Mouse (Mus musculus) urinary bladder, postnatal 10 days (tissue): ENCODE results near the gene Tmem63b.
"Not testable (repeated sequence)": the region's sequence is repeated elsewhere in the genome, so short reads cannot be mapped to it uniquely, and the experiment has no call there.

Source experiments
- DNase-seq: peaks from one replicate; pipeline ENCODE4 v3.0.0; 2022; ENCODE audit warnings: low spot score

The Tmem63b gene

DNA sequence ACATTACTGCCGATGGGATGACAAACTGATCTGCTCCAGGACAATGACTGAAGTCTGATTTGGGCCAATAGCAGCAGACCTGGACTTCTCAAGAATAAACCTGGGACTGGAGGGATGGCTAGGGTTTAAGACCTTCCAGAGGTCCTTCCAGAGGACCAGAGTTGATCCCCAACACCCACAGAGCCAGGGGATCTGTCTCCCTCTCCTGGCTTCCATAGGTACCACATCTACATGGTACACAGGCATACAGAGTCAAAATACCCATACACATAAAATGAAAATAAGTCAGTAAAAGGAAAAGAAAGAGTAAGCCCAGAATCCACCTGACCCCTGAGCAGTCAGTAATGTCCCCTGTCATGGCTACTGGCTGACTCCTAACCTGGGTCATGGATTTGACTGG lies 14.9 kb downstream of the Tmem63b start:
- DNase-seq, result no peak

DNA sequence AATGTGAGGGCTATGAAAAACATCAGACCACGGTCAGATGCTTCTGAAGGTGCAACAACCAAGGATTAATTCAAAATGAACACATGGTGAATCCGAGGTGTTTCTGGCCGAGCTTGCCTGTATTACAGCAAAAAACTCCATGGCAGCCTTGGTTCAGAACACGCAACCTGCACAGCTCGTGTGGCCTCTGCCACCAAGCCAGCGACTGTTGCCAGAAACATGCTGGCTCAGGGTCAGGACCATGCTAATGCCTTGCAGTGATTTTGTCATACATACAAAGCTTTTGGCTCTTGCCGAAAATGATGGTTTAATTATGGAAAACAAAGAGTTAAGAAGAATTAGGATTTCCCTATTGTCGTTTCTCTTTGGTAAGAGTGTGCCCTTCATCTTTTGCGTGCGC lies 18.7 kb downstream of the Tmem63b start:
- DNase-seq, result no peak

DNA sequence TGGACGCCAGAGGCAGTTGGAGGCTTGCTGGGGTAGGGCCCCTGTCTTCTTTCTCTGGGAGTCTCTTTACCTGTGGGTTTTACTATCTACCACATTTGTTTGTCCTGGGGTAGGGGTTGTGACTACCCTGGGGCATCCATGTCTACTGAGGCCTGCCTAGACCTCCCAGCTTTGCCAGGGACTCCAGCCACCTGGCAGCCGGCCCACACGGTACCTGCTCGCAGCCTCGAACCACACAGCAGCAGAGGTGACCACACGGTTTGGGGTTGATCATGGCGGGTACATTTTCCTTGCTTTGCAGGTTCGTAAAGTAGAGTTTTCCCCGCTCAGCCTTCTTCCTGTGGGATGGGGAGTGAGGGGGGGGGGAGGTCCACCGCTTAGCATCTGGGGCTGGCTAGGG lies 19.2 kb downstream of the Tmem63b start:
- DNase-seq, result no peak

DNA sequence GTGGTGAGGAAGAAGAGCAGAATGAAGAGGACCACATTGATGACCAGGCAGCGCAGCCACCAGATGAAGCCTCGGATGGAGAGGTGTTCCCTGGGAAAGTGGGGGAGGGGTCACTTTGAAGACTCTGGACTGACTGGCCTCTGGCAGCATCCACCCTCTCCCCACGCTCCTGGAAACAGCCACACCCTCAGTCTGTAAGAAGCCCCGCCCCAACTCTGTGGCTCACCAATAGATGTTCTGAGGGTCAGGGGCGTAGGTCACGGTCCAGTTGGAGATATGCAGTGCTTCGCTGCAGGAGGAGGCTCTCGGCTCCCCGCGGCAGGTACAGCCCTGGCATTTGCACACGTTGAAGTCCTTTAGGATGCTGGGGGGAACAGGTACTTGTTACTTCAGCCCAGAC lies 20.6 kb downstream of the Tmem63b start:
- DNase-seq, result no peak

DNA sequence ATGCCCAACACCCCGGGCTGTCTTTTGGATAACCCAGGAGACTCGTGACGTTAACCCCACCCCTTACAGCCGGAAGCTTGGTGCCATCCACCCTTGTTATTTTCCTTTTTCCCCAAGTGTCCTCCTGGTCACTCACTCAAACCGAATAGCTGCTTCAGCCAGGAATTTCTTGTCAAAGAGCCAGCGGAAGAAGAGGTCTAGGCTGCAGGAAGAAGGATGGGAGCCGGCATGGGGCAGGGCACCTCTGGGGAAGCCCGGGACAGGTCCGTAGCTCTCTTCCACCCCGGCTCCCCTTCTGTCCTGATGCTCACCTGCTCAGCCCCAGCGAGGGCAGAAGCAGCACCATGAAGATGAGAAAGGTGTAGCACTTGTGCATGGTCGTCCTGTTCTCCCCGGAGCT lies 22.1 kb downstream of the Tmem63b start:
- DNase-seq, result no peak

DNA sequence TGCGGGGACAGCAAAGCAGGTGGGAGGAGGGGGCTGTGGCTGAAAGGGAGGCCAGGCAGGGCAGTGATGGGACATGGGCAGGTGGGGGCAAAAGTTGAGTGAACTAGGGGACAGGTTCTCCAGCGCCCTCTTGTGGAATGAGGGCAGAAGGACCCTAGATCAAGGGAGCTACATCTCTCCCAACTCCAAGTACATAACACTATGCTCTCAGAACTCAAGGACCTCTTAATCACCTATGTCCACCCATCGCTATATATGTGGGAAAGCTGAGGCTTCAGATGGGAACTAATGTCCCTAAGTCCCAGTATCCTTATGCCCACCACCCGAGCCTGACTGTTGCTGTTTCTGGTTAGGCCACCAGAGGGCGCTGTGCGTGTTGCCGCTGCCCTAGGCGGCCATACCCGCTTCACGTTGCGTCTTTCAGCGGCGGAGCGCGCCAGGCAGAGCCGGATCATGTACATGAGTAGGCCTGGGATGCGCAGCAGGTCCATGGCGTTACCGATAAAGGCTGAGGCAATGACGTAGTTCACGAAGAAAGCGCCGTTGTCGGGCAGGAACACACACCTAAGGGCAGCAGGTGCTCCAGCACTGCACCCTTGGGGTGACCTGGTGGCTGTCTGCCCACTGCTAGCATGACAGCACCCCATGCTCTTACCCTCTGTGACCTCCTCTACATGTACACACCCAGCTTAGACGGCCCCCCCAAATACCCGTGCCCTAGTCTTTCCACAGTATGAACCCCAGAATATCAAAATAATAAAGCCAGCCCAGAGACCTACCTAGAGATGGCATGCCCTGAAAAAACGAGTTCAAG lies 23.4 kb downstream of the Tmem63b start:
- no peak for DNase-seq

DNA sequence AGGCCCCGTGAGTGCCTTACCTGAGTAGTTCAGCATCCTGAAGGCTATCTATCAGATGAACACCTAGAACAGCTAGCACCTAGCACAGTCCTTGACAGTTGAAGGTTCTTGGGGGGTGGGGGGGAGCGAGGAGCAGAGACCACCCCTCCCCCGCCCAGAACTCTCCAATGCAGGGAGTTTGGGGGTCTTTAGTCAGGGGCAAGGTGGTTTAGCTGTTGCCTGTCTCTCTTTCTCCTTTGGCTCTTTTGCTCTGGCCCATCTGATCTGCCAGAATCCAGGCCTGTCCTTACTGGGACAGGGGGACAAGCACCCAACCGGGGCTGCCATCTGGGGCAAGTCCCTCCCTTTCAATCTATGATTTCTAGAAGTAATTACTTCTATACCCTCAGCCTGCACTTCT lies 27.5 kb downstream of the Tmem63b start, which contains the start of gene Capn11:
TSS of gene Capn11 (minus strand) at position 101 of the 400 bp plus-strand sequence.
- DNase-seq, result no peak

DNA sequence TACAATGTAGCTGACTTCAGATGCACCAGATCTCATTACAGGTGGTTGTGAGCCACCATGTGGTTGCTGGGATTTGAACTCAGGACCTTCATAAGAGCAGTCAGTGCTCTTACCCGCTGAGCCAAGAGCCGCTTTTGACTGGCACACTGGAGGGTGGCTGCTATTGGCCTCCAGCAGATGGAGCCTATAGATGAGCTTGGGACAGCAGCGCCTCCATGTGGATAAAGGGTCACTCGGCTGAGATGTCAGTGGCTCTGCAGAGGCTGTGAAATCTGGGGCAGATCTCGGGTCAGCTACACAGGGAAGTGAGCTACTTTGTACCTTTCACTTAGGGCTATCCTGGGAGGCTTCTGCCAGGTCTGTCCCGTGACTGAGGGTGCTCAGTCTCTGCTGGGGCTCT lies 30.9 kb downstream of the Tmem63b start:
- DNase-seq, result no peak

DNA sequence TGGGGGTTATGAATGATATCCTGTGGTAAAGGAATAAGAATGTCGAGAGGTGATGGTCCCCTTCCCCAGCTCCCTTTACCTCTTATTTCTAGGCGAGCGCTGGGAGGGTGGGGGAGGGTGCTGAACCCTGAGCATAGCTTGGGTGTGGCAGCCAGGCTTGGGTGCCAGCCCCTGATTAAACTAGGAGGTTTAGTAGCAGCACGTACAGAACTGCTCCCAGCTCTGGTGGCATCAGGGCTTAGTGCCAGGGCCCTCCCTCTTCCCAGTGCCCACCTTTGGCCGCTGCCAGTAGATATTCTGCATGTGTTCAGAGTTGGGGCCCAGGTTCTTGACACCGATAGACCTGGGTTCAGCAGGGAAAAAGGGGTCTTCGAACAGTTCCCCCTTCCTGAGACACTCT lies 33.5 kb downstream of the Tmem63b start:
- DNase-seq, result no peak

DNA sequence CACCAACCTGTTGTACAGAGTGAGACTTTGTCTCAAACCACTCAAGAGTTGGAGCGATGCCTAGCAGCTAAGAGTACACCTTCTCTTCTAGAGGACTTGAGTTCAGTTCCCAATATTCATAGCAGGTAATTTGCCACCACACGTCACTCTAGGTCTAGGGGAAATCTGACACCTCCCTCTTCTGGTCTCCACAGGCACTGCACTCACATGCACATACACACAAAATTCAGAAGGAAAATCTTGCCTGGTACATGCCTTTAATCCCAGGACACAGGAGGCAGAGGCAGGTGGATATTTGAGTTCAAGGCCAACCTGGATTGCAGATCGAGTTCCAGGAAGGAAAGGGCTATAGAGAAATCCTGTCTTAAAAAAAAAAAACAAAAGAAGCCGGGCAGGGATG lies 42.5 kb downstream of the Tmem63b start:
- DNase-seq, result no peak

DNA sequence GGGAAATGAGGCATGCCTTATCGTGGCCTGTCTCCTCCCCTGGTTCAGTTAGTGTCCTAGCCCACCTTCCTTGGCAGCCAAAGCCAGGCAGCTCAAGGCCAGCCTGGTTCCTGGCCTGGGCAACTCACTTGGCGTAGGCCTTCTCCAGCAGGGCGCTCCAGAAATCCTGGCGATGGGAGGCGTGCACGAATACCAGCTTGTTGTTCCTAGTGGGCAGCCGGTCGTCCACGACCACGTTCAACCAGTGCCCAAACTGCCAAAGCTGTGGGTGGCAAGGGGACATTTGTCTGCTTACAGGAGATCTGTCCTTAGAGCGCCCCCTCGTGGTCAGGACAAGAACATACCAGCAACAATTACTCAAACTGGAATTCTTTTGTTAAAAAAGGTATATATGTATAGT lies 44.0 kb downstream of the Tmem63b start:
- DNase-seq, result no peak

DNA sequence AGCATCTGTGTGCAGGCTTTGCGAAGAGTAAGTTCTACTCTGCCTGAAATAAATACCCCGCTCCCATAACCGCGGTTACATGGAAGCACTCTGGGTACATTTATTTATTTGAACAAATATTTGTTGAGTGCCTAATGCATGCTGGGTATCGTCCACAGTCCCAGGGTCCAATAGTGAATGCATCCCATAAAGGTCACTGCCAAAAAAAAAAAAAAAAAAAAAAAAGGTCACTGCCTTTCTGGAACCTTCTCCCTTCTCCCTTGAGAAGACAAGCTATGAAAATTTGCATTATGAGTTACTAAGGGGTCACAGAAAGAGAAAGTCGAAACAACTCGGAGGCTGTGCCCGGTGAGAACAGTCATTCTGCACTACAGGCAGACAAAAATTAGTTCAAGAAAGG lies 44.7 kb downstream of the Tmem63b start:
- DNase-seq, result no peak

DNA sequence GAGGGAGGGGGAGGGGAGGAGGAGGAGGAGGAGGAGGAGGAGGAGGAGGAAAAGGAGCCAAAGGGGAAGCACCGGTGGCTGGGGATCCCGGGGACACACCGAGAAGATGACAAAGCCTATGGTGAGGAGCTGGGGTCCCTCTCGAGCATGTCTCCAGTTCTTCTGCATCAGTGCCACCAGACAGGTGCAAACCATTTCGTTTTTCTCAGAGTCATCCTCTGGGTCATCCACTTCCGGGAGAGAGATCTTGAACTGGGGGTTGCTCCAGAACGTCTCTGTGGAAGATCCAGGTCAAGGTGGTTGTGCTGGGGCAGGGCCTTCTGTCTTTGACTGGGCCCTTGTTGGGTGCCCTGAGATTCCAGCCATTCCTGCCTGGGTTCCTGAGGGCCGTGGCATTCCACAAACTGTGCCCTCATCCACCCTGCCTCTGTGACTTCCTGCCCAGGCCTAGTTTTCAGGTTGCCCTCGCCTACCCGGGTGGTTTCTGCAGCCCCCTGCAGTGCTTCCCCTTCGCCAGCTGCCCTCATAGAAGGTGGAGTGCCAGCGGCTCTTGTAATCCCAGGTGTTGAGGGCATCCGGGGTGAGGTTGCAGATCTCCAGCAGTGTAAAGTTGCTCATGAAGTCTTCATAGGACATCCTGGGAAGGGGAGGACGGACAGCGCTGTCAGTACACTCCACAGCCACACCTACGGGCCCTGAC lies 48.0 kb downstream of the Tmem63b start:
- no peak for DNase-seq

DNA sequence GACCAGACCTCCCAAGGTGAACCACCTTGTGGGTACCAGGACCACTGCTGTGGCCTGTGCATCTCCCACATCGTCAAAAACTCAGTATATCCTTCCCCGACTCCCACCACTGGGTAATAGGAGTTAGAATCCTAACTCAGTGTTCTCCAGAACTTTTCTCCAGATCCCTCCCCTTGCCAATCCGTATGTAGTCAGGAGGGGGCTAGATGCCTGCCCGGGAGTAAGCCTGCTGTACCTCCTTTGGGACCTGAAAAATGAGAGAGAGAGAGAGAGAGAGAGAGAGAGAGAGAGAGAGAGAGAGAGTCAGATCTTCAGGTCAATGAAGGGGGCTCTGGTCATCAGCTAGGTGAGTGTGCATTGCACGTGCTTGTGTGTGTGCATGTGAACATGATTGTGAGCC lies 52.7 kb downstream of the Tmem63b start:
- no peak for DNase-seq

DNA sequence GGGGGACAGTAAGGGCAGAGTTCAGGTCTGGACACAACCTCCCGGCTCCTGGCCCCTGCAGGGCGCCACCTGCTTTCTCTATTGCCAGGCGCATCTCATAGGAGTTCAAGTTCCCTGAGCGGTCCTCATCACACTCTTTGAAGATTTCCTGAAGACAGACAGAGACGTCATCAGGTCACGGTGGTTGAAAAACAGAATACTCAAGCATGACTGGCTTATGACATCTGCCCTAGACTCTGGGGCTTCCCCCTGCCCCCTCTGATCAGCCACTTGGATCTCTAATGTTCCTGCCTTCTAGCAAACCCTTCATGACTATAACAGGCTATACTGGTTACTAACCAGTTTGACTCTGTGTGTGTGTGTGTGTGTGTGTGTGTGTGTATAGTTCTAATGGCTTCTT lies 54.8 kb downstream of the Tmem63b start:
- DNase-seq, result no peak

DNA sequence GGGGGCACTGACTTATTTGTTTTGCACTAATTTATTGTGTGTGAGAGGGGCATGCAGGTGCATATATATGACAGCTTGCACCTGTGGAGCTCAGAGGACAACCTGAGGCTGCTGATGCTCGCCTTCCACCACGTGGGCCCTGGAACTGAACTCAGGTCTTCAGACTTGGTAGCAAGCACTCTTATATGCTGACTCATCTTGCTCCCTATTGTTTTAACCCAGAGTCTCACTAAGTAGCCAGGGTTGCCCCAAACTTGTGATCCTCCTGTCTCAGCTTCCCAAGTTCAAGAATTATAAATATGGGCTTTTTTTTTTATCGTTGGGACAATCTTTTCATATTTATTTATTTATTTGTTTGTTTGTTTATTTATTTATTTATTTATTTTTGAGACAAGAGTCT lies 55.7 kb downstream of the Tmem63b start:
- no peak for DNase-seq

DNA sequence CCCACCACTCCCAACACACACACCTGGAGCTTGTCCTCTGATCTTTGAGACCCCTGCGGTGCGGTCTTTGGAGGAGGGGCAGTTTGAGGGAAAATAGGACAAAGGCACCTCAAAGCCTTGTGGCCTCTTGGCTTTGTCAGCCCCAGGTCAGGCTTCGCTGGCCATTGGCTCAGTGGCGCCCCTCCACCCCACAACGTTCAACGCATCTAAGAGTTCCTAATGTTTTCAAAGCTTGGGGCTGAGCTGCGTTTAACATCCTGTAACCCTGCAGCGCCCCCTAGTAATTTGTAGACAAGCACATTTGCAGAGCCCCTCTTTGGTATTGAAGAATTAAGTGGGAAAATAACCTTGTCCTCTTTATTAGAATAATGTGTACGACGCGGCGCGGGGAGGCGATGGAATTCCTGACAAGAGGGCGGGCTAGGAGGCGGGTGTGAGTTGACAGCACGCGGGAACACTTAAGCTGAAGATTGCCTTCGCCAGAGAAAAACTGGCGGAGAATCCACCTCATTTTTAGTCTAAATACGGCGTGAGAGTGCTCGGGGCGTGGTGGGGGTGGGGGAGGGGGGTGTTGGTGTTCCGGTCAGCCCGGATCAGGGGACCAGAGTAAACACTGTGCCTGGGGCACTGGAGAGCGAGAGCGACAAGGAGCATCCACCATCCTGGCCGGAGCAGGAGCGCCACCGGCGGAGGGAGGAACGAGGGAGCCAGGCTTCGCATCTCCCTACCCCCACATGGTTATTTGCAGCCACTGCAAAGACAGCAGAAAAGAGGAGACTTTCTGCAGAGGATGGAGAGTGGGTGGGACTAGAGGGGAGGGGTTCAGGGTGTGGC lies 56.6 kb downstream of the Tmem63b start:
- peak; percentile 41 for DNase-seq

DNA sequence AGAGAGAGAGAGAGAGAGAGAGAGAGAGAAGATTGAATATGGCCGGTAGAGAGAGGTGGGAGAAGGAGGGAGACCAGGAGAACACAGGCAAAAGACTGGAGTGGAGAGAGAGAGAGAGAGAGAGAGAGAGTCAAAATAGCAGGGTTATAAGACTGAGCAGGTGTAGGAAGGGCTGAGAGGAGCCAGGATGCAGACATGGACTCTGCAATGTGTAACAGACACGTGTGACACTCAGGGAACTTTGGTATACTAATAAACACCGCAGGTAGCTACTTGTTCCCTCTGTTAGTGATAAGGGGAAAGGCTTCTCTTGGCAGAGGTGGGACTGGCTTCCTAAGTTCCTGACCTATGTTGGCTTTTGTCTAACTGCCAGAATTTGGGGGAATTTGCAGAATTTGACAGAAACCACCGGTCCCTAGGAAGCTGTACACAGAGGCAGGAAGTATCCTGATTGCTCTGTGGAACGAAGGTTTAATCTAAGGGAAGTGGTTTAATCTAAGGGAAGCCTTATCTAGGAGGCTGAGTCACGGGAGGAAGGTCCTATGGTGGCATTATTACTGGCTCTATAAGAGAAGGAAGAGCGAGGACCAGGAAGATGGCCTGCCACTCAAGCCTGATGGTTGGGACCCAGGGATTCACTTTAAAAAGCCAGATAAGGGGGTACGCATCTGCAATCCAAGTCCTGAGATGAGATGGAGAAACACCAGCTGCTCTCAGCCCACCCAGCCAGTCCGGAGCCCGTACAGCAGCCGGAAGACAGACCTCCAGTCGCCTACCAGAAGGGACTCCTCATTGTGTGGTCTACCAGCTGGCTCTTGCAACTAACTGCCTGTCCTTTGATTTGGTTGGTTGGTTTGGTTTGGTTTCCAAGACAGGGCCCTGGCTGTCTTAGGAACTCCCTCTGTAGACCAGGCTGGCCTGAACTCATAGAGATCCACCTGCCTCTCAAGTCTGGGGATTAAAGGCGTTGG lies 57.5 kb downstream of the Tmem63b start:
- DNase-seq, result no peak

DNA sequence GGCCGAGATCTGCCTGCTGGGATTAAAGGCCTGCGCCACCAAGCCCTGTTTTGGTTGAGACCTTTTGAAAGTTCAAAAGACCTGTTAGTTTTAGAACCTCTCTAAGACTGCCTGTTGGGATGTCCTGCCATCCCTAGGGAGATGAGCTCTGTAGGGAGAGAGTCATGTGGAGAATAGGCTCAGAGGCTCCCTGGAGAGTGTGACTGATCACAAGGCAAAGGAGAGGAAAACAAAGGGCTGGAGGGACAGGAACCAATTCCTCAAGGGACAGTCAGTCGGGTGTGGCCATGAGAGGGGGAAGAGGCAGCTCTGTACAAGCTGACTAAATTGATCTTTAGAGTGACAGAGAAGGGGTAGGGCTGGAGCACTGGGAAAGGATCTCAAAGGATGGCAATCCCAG lies 58.5 kb downstream of the Tmem63b start:
- no peak for DNase-seq

DNA sequence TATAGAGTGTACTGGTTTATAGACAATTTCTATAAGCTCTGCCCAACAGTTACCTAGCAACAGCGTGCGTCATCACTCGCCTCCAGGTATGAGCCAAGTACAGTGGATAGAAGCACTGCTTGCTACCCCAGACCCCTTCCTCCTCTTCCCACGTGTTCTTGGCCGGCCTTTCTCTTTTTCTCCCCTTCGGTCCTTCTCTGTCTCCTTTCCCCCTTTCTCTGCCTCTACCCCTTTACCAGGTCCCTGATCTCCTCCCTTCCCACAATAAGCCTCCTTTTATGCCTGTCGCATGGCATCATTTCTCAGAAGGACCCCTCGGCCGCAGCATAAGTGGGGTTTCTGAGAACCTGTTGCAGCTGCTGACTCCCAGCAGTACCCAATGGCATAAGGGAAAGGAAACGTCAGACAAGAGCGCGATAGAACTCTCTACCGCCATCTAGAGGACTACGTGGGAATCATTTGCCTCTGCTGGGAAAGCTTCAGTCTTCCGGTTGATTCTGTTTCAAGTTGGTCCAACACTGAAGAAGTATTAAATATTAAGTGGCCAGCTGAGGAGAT lies 60.0 kb downstream of the Tmem63b start:
- DNase-seq, result no peak

DNA sequence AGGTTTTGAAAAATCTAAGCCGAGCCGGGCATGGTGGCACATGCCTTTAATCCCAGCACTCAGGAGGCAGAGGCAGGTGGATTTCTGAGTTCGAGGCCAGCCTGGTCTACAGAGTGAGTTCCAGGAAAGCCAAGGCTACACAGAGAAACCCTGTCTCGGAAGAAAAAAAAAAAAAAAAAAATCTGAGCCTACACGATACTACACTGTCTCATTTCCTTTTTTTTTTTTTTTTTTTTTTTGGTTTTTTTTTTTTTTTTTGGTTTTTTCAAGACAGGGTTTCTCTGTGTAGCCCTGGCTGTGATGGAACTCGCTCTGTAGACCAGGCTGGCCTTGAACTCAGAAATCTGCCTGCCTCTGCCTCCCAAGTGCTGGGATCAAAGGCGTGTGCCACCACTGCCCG lies 63.3 kb downstream of the Tmem63b start:
- not testable (repeated sequence) for DNase-seq
